Mouse (Mus musculus): ENCODE measurements around the gene Gm13288.
A peak's percentile ranks its signal among the peaks of the same experiment; 100 is the strongest.
"Not testable (repeated sequence)": the region's sequence is repeated elsewhere in the genome, so short reads cannot be mapped to it uniquely, and the experiment has no call there.

Gm13288 gene

DNA sequence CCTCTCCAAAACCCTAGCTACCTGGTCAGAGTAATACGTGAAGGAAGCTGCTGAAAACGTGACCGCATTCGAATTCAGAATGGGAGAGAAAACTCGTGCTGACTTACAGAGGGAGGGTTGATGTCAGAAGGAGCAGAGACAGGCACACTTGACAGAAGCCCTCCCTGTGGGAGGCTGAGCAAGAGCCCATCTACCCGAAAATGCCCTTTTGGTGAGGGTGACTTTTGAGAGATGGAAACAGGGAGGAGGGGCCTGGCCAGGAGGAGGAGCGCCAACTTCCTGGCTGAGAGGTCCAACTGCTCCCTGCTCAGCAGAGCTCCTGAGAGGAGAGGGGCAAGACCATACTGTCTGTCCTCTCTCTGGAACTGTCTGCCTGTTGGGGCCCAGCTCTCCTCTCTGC is 6.0 kb upstream of the Gm13288 start, which contains the start of gene Gm13285:
Gene Gm13285, plus strand, starts transcription at position 301 of the 400 bp plus-strand sequence.
- not testable (repeated sequence) for DNase-seq (ENCODE audit: low spot score in 2 of 2)

DNA sequence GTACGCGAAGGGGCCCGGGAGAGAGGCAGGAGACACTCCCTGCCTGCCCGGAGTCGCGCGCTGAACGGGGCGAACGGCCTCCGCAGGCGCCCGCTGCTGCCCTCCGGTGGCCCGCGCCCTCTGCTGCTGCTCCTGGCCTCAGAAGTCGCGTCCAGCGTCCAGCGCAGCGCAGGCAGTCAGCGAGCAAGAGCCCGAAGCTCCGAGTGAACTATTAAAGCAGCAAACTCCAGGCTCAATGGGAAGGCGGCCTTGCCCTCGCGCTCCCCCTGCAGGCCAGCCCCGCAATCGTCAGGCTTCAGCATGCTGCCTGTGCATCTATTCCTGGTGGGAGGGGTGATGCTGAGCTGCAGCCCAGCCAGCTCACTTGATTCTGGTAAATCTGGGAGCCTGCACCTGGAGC is 2.4 kb upstream of the Gm13288 start, which contains the start of gene Gm13287:
Gene Gm13287, plus strand, starts transcription at position 301 of the 400 bp plus-strand sequence.
- DNase-seq (ENCODE audit: low spot score in 2 of 2) = not testable (repeated sequence)

DNA sequence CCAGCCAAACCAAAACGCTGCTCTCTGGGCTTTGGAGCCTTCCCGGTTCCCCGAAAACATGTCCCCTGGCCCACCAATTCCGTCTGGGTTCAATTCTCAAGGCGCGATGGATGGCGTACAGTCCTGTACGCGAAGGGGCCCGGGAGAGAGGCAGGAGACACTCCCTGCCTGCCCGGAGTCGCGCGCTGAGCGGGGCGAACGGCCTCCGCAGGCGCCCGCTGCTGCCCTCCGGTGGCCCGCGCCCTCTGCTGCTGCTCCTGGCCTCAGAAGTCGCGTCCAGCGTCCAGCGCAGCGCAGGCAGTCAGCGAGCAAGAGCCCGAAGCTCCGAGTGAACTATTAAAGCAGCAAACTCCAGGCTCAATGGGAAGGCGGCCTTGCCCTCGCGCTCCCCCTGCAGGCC is 430 bp downstream of the Gm13288 start:
- not testable (repeated sequence) for DNase-seq (ENCODE audit: low spot score in 2 of 2)

DNA sequence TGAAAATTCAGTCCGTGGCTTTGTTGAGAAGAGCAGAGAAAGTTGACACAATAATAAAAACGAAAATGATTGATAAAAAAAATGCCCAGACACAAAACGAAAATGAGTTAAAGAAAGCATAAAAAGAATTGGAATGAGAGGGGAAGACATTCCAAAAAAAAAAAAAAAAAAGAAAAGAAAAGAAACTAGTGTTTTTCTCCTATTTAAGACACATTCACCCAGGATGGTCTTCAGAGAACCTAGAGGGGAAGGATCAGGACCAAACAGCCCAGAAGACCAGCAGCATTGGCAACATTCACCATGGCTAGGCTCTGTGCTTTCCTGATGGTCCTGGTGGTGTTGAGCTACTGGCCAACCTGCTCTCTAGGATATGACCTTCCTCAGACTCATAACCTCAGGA is 10.6 kb downstream of the Gm13288 start, which contains the start of gene Ifna7:
Gene Ifna7, plus strand, starts transcription at position 301 of the 400 bp plus-strand sequence.
- no peak for DNase-seq (ENCODE audit: low spot score in 2 of 2)

DNA sequence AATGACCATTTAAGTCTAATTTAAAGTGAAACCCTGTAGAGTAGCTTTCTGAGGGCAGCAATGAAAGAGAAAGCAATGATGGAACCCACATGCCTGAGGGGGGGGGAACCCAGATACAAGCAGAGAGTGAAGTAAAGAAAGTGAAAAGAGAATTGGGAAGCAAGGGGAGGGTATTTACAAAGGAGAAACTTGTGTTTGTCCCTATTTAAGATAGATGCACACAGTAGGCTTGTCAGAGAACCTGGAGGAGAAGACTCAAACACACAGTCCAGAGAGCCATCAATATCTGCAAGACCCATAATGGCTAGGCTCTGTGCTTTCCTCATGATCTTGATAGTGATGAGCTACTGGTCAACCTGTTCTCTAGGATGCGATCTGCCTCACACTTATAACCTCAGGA is 14.3 kb downstream of the Gm13288 start, which contains the start of gene Ifna11:
Gene Ifna11, plus strand, starts transcription at position 301 of the 400 bp plus-strand sequence.
- DNase-seq (ENCODE audit: low spot score in 2 of 2) = no peak

DNA sequence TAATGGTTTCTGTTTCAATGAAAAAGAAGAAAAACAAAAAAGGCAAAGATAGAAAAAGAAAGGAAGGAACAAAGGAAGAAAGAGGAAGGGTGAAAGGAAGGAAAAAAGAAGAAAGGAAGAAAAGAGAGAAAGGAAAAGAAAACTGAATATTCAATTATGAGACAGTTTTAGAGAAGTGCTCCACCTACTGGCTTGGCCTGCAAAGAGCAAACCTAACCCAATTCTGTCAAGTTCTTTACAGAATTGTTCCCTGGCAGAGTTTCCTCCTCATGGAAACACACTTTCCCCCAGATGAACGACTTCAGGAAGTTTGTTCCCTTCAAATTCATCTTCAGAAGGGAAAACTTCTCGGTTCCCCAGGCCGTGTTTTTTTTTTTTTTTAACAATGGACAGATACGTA is 17.7 kb downstream of the Gm13288 start:
- DNase-seq (ENCODE audit: low spot score in 2 of 2) = no peak

DNA sequence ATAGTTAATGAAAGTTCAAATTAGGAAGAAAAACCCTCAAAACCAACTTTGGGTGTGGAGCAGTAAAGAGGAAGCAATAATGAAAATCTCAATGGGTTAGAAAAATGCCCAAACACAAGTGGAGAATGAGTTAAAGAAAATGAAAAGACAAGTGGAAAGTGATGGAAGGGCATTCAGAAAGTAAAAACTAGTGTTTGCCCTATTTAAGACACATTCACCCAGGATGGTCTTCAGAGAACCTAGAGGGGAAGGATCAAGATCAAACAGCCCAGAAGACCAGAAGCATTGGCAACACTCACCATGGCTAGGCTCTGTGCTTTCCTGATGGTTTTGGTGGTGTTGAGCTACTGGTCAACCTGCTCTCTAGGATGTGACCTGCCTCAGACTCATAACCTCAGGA is 21.8 kb downstream of the Gm13288 start, which contains the start of gene Ifna6:
Gene Ifna6, plus strand, starts transcription at position 301 of the 400 bp plus-strand sequence.
- DNase-seq (ENCODE audit: low spot score in 2 of 2) = not testable (repeated sequence)

DNA sequence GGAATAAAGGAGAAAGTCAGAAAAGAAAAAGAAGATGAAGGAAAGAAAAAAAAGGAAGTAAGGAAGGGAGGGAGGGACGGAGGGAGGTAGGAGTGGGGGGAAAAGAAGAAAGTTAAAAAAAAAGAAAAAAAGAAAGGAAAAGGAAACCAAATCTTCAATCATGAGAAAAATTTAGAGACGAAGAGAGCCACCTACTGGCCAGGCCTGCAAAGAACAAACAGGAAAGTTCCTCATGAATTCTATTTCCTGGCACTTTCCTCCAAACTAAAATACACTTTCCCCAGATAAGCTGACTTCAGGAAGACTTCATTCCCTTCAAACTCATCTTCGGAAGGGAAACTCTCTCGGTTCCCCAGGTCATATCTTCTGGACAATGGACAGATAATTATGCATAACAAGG is 25.2 kb downstream of the Gm13288 start:
- peak in 1 of 2 experiments; percentile 3 for DNase-seq (ENCODE audit: low spot score in 2 of 2)

DNA sequence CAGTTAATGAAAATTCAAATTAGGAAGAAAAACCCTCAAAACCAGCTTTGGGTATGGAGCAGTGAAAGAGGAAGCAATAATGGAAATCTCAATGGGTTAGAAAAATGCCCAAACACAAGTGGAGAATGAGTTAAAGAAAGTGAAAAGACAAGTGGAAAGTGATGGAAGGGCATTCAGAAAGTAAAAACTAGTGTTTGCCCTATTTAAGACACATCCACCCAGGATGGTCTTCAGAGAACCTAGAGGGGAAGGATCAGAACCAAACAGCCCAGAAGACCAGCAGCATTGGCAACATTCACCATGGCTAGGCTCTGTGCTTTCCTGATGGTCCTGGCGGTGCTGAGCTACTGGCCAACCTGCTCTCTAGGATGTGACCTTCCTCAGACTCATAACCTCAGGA is 29.9 kb downstream of the Gm13288 start, which contains the start of gene Ifna5:
Gene Ifna5, plus strand, starts transcription at position 301 of the 400 bp plus-strand sequence.
- not testable (repeated sequence) for DNase-seq (ENCODE audit: low spot score in 2 of 2)

DNA sequence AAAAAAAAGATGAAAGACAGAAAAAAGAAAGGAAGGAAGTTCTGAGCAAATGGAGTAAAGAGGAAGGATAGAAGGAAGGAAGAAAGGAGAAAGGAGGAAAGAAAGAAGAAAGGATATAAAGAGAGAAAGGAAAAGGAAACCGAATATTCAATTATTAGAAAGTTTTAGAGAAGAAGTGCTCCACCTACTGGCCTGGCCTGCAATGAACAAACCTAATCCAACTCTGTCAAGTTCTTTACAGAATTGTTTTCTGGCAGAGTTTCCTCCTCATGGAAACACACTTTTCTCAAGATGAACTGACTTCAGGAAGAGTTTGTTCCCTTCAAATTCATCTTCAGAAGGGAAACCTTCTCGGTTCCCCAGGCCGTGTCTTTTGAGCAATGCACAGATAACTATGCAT is 33.5 kb downstream of the Gm13288 start:
- no peak for DNase-seq (ENCODE audit: low spot score in 2 of 2)

DNA sequence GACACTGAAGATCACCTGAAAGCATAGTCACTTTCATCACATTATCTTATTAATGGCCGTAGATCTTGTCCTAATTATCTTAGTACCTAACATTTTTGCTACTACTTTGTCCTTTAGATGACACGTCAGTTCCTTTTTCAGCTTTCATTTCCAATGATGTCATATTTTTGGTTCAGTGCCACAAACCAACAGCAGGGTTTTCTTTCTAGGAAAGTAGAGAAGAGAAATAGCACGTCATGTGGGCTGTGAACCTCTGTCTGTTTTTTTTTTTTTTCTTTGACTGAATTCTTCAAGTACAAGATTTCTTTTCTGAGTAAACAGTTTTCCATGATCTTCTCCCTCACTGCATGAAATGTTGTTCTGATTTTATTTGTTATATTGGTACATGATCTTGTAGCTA is 34.7 kb downstream of the Gm13288 start:
- DNase-seq (ENCODE audit: low spot score in 2 of 2) = no peak

DNA sequence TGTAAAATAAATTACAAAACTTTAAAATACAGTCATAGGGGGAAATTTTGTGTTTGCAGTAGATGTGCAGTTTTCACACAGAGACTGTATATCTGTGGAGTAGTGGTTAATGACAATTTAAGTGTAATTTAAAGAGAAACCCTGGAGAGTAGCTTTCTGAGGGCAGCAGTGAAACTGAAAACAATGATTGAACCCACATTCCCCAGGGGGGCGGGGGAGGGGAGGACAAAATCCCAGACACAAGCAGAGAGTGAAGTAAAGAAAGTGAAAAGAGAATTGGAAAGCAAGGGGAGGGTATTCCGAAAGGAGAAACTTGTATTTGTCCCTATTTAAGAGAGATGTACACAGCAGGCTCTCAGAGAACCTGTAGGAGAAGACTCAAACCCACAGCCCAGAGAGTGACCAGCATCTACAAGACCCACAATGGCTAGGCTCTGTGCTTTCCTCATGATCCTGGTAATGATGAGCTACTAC is 36.1 kb downstream of the Gm13288 start, which contains the start of gene Ifna4:
Gene Ifna4, plus strand, starts transcription at position 424 of the 474 bp plus-strand sequence.
- DNase-seq (ENCODE audit: low spot score in 2 of 2) = no peak

DNA sequence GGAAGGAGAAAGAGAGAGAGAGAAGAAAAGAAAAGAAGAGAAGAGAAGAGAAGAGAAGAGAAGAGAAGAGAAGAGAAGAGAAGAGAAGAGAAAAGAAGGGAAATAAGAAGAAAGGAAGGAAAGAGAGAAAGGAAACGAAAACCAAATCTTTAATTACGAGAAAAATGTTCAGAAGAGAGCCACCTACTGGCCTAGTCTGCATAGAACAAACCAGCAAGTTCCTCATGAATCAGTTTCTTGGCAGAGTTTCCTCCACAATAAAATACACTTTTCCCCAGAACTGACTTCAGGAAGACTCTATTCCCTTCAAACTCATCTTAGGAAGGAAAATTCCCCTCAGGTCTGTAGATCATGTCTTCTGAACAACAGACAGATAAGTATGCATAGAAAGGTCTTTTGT is 40.0 kb downstream of the Gm13288 start:
- DNase-seq (ENCODE audit: low spot score in 2 of 2) = no peak

DNA sequence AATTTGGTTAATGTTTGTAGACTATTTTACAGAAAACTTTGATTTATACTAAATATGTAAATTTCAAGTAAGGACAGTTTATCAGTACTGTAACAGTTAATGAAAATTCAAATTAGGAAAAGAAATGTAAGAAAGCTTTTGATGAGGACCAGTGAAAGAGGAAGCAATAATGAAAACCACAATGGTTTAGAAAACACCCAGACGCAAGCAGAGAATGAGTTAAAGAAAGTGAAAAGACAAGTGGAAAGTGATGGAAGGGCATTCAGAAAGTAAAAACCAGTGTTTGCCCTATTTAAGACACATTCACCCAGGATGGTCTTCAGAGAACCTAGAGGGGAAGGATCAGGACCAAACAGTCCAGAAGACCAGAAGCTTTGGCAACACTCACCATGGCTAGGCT is 44.4 kb downstream of the Gm13288 start, which contains the start of gene Ifna1:
Gene Ifna1, plus strand, starts transcription at position 390 of the 400 bp plus-strand sequence.
- no peak for DNase-seq (ENCODE audit: low spot score in 2 of 2)

DNA sequence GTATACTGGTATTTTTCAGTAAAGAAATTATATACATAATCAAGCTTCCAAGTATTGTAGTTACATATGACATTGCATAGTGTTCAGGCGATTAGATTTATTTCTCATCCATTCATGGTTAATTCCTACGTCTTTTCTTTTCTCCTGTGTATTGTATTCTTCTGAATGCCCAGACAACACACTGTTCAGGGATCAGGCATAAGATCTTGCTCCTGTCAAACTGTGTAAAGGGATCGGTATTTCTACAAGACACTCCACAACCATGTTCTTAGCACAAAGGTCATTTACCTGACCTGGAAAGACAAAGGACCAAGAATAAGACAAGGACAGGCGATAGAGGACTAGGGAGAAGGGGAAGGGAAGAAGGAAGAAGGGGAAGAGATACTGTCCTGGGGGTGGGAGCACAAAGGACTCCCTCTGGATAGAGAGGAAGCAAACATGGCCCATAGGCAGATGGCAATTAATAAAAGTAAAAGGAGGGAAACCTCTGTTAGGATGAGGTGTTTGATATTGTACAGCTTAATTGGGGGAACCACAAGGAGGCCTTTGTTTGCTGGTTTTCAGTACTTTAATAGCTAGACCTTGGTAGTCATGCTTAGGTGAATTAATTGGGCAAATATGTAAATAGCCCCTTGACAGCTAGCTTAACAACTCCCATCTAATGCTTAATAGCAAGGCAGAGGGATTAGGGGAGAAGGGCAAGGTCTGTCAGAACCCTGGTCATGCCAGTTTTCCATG is 45.9 kb downstream of the Gm13288 start:
- no peak for DNase-seq (ENCODE audit: low spot score in 2 of 2)
